Mouse (Mus musculus) gastrocnemius, adult 8-10 months (tissue): ENCODE results near the gene Kcne3. TPM values are rescaled to one million over a fixed set of nuclear protein-coding genes. Genes with fewer than 3 reads are reported as not detected.

ENCODE experiments used
- DNase-seq, 2 experiments: peaks; one replicate each; pipeline ENCODE4 v3.0.0; 2022; ENCODE audit warnings: low spot score in 2 of 2
- total RNA-seq, 4 experiments: library from RNA; stranded (reverse); gene quantifications; 2 replicates each; pipeline ENCODE4 v1.2.4; 2022

Gene Kcne3
- total RNA-seq, 4 experiments from 2014 or later = 0.29 to 1.0 (median 0.89) TPM; not detected in 1

GRCm38 (mm10) chr7:100181176-100181575 lies 4.9 kb downstream of the Kcne3 start:
- DNase-seq = no peak

GRCm38 (mm10) chr7:100181614-100182013 lies 5.3 kb downstream of the Kcne3 start:
- DNase-seq = no peak

GRCm38 (mm10) chr7:100182388-100182787 lies 6.1 kb downstream of the Kcne3 start:
- DNase-seq = no peak

GRCm38 (mm10) chr7:100187601-100188000 lies 11.3 kb downstream of the Kcne3 start:
- DNase-seq = no peak

- DNase-seq = no peak
Observed at GRCm38 (mm10) chr7:100190167-100190566, 13.9 kb downstream of the Kcne3 start.

- peak in 1 of 2 experiments; percentile 24 for DNase-seq
Observed at GRCm38 (mm10) chr7:100190778-100191177, 14.5 kb downstream of the Kcne3 start.

GRCm38 (mm10) chr7:100201191-100201590 lies 24.9 kb downstream of the Kcne3 start:
- DNase-seq = no peak

GRCm38 (mm10) chr7:100203616-100204015 lies 27.3 kb downstream of the Kcne3 start:
- peak in 1 of 2 experiments; percentile 34 for DNase-seq

GRCm38 (mm10) chr7:100204871-100205270 lies 28.6 kb downstream of the Kcne3 start:
- no peak for DNase-seq

- DNase-seq = no peak
Observed at GRCm38 (mm10) chr7:100206144-100206543, 29.8 kb downstream of the Kcne3 start.

GRCm38 (mm10) chr7:100207886-100208285 lies 31.6 kb downstream of the Kcne3 start:
- DNase-seq = no peak

GRCm38 (mm10) chr7:100214310-100214709 lies 38.0 kb downstream of the Kcne3 start:
- no peak for DNase-seq

- no peak for DNase-seq
Observed at GRCm38 (mm10) chr7:100215116-100215732, 38.9 kb downstream of the Kcne3 start.

- DNase-seq = no peak
Observed at GRCm38 (mm10) chr7:100215976-100216375, 39.7 kb downstream of the Kcne3 start.

GRCm38 (mm10) chr7:100216601-100217565 lies 40.6 kb downstream of the Kcne3 start:
- DNase-seq = no peak

- peak; percentile 93 to 96 for DNase-seq
Observed at GRCm38 (mm10) chr7:100227158-100227875, 51.0 kb downstream of the Kcne3 start, which contains the start of gene Pgm2l1. TSS of gene Pgm2l1 (plus strand) at chr7:100227394.

GRCm38 (mm10) chr7:100227896-100228525 lies 51.7 kb downstream of the Kcne3 start:
- DNase-seq = no peak

GRCm38 (mm10) chr7:100228957-100229356 lies 52.7 kb downstream of the Kcne3 start:
- DNase-seq = no peak

GRCm38 (mm10) chr7:100230646-100231045 lies 54.3 kb downstream of the Kcne3 start:
- DNase-seq = no peak

- DNase-seq = no peak
Observed at GRCm38 (mm10) chr7:100231661-100232060, 55.4 kb downstream of the Kcne3 start.

- no peak for DNase-seq
Observed at GRCm38 (mm10) chr7:100233681-100234080, 57.4 kb downstream of the Kcne3 start.
